ENCODE assay signal across 8 mouse cellular contexts in genomic region chr4:129555862-129556531, GRCm38 (mm10). TPM values are rescaled to one million over a fixed set of nuclear protein-coding genes. Genes with fewer than 3 reads are reported as not detected.
DNase-seq lines count a peak whose midpoint lies in the region; ATAC-seq and TF ChIP-seq lines count a peak whose summit lies in the region.

No protein-coding gene starts in this region.

- DNase-seq in heart, embryonic 10.5 days (ENCODE audit: low spot score): peak; percentile 78
- no peak for DNase-seq in heart, postnatal 14 days
- peak; percentile 38 for DNase-seq in thymus, postnatal 4 days
- no peak for DNase-seq in thymus, postnatal 36 days
- DNase-seq in heart, postnatal 0 days (ENCODE audit: low spot score): no peak
- DNase-seq in liver, embryonic 13.5 days: no peak
- DNase-seq in retina, postnatal 1 day: no peak

- TF ChIP-seq POLR2A in small intestine, adult 2 months (IDR thresholded peaks at IDR 0.05; ENCODE audit: low read depth, low read length): no peak

- 0 out of 2 replicates have a peak, but pooled peaks have one; percentile 29 for ATAC-seq in heart, postnatal 0 days (ENCODE audit: insufficient read depth, low read depth)
- peak; percentile 13; the same call in 1 of the 2 replicates for ATAC-seq in liver, embryonic 13.5 days (ENCODE audit: low read depth)

- peaks cover 30% of the 10 kb centered on the region; the same call in 1 of the 2 replicates for H3K27me3 ChIP-seq in heart, embryonic 10.5 days (ENCODE audit: insufficient read depth, poor library complexity, severe bottlenecking)
- no peaks in the 10 kb centered on the region for H3K27me3 ChIP-seq in heart, postnatal 0 days (ENCODE audit: control insufficient read depth, insufficient read depth, low read length)
- H3K27me3 ChIP-seq in liver, embryonic 13.5 days: peaks cover 32% of the 10 kb centered on the region
- H3K27me3 ChIP-seq in small intestine, adult 2 months (ENCODE audit: control insufficient read depth, insufficient read depth, low read length): no peaks in the 10 kb centered on the region

- no peak for TF ChIP-seq EP300 in heart, postnatal 0 days (IDR thresholded peaks at IDR 0.05; ENCODE audit: low read depth)

- TF ChIP-seq CTCF in heart, postnatal 0 days (IDR thresholded peaks at IDR 0.05; ENCODE audit: low read depth): no peak
- no peak for TF ChIP-seq CTCF in small intestine, adult 2 months (IDR thresholded peaks at IDR 0.05; ENCODE audit: extremely low read depth, insufficient read length, insufficient replicate concordance, low read depth, low read length)

- peaks cover 24% of the 10 kb centered on the region for H3K4me1 ChIP-seq in heart, embryonic 10.5 days
- peaks cover 13% of the 10 kb centered on the region for H3K4me1 ChIP-seq in heart, postnatal 0 days (ENCODE audit: control insufficient read depth, insufficient read depth)
- H3K4me1 ChIP-seq in liver, embryonic 13.5 days (replicated peaks): peaks cover 34% of the 10 kb centered on the region
- peaks cover 14% of the 10 kb centered on the region for H3K4me1 ChIP-seq in small intestine, adult 2 months (ENCODE audit: control insufficient read depth, insufficient read depth, insufficient read length, low read length)

- WGBS in heart, embryonic 10.5 days: 1% methylated on average over 24 of the region's 24 CpGs
- WGBS in heart, postnatal 0 days: under 1% methylated on average over 24 of the region's 24 CpGs
- under 1% methylated on average over 24 of the region's 24 CpGs for WGBS in liver, embryonic 13.5 days (ENCODE audit: insufficient replicate concordance)
- 3% methylated on average over 24 of the region's 24 CpGs for WGBS in small intestine, adult 2 months

- peak overlapping the region; percentile 48; the same call in 1 of the 2 replicates for H3K9ac ChIP-seq in heart, postnatal 0 days (replicated peaks; ENCODE audit: low read depth, low read length)
- H3K9ac ChIP-seq in liver, embryonic 13.5 days: peak overlapping the region; percentile 74

- peak overlapping the region; percentile 78 for H3K27ac ChIP-seq in heart, embryonic 10.5 days
- no peak overlapping the region; the same call in 1 of the 2 replicates for H3K27ac ChIP-seq in heart, postnatal 0 days (ENCODE audit: low read depth)
- no peak overlapping the region for H3K27ac ChIP-seq in liver, embryonic 13.5 days
- H3K27ac ChIP-seq in small intestine, adult 2 months (ENCODE audit: insufficient read depth, low read depth, low read length): no peak overlapping the region

- intact Hi-C loops in heart, postnatal 14 days (cut with DNase I): loop anchor here (2.0 kb wide), 1 partner anchor 53 kb away; no protein-coding TSS in a partner anchor

- peak overlapping the region; percentile 85 for H3K4me2 ChIP-seq in heart, postnatal 0 days (ENCODE audit: low read depth, low read length)
- H3K4me2 ChIP-seq in liver, embryonic 13.5 days: peak overlapping the region; percentile 82

- no peaks in the 10 kb centered on the region for H3K36me3 ChIP-seq in heart, embryonic 10.5 days
- H3K36me3 ChIP-seq in heart, postnatal 0 days (replicated peaks; ENCODE audit: control insufficient read depth, insufficient read depth, low read length): no peaks in the 10 kb centered on the region
- H3K36me3 ChIP-seq in liver, embryonic 13.5 days: no peaks in the 10 kb centered on the region
- H3K36me3 ChIP-seq in small intestine, adult 2 months (ENCODE audit: control insufficient read depth, insufficient read depth, low read length): no peaks in the 10 kb centered on the region

- peak overlapping the region; percentile 61 for H3K4me3 ChIP-seq in heart, embryonic 10.5 days
- peak overlapping the region; percentile 56 for H3K4me3 ChIP-seq in heart, postnatal 0 days (ENCODE audit: low read depth, low read length)
- H3K4me3 ChIP-seq in liver, embryonic 13.5 days (replicated peaks): peak overlapping the region; percentile 59
- peak overlapping the region; percentile 62 for H3K4me3 ChIP-seq in small intestine, adult 2 months (ENCODE audit: low read depth, low read length)

- H3K9me3 ChIP-seq in heart, embryonic 10.5 days: no peaks in the 10 kb centered on the region
- H3K9me3 ChIP-seq in heart, postnatal 0 days (replicated peaks; ENCODE audit: control insufficient read depth, low read length): no peaks in the 10 kb centered on the region
- H3K9me3 ChIP-seq in liver, embryonic 13.5 days (replicated peaks): no peaks in the 10 kb centered on the region

RNA-seq across cellular contexts. Expression of gene Hdac1, which starts 13.5 kb away (rescaled TPM):
- polyA plus RNA-seq in heart, embryonic 10.5 days (2016; fragmentation: Nextera tagmentation; extraction: Ambion mirVana): 201 and 237 TPM in 2 replicates
- total RNA-seq in heart, postnatal 14 days (2021): 10 to 100 TPM; 23.9 to 24.2 TPM
- total RNA-seq in heart, postnatal 0 days (2014; rRNA removed; ENCODE audit: low replicate concordance): 25.8 and 34.5 TPM in 2 replicates
- 73.6 and 77.9 TPM in 2 replicates for polyA plus RNA-seq in heart, postnatal 0 days (2015; fragmentation: Nextera tagmentation; extraction: Ambion mirVana)
- 121 and 128 TPM in 2 replicates for polyA plus RNA-seq in liver, embryonic 13.5 days (2015; fragmentation: Nextera tagmentation; extraction: Ambion mirVana)
- 13.7 and 31.1 TPM in 2 replicates for polyA plus RNA-seq in small intestine, adult 2 months (2012; rRNA removed)

RNA-seq across cellular contexts. Expression of gene Lck, which starts 17.4 kb away (rescaled TPM):
- polyA plus RNA-seq in heart, embryonic 10.5 days (2016; fragmentation: Nextera tagmentation; extraction: Ambion mirVana): 3.0 and 6.3 TPM in 2 replicates
- 10 to 100 TPM in 1 of 2 experiments, 1 to 10 TPM in 1; 1.4 to 20.4 TPM for total RNA-seq in heart, postnatal 14 days (2021)
- total RNA-seq in heart, postnatal 0 days (2014; rRNA removed; ENCODE audit: low replicate concordance): 2.0 and 8.9 TPM in 2 replicates
- polyA plus RNA-seq in heart, postnatal 0 days (2015; fragmentation: Nextera tagmentation; extraction: Ambion mirVana): 0.71 and 0.99 TPM in 2 replicates
- 3.5 and 3.8 TPM in 2 replicates for polyA plus RNA-seq in liver, embryonic 13.5 days (2015; fragmentation: Nextera tagmentation; extraction: Ambion mirVana)
- polyA plus RNA-seq in small intestine, adult 2 months (2012; rRNA removed): 8.3 and 15.0 TPM in 2 replicates

RNA-seq across cellular contexts. Expression of gene Fam167b, which starts 22.4 kb away (rescaled TPM):
- 1.6 and 3.6 TPM in 2 replicates for polyA plus RNA-seq in heart, embryonic 10.5 days (2016; fragmentation: Nextera tagmentation; extraction: Ambion mirVana)
- total RNA-seq in heart, postnatal 14 days (2021): under 1 TPM; 0.53 to 0.83 TPM
- 4.6 and 6.2 TPM in 2 replicates for total RNA-seq in heart, postnatal 0 days (2014; rRNA removed; ENCODE audit: low replicate concordance)
- polyA plus RNA-seq in heart, postnatal 0 days (2015; fragmentation: Nextera tagmentation; extraction: Ambion mirVana): 6.1 and 6.2 TPM in 2 replicates
- 6.6 and 6.9 TPM in 2 replicates for polyA plus RNA-seq in liver, embryonic 13.5 days (2015; fragmentation: Nextera tagmentation; extraction: Ambion mirVana)
- 0.65 and 1.3 TPM in 2 replicates for polyA plus RNA-seq in small intestine, adult 2 months (2012; rRNA removed)

RNA-seq across cellular contexts. Expression of gene Marcksl1, which starts 42.6 kb away (rescaled TPM):
- polyA plus RNA-seq in heart, embryonic 10.5 days (2016; fragmentation: Nextera tagmentation; extraction: Ambion mirVana): 535 and 802 TPM in 2 replicates
- 10 to 100 TPM; 13.6 to 23.8 TPM for total RNA-seq in heart, postnatal 14 days (2021)
- total RNA-seq in heart, postnatal 0 days (2014; rRNA removed; ENCODE audit: low replicate concordance): 183 and 192 TPM in 2 replicates
- 135 and 138 TPM in 2 replicates for polyA plus RNA-seq in heart, postnatal 0 days (2015; fragmentation: Nextera tagmentation; extraction: Ambion mirVana)
- polyA plus RNA-seq in liver, embryonic 13.5 days (2015; fragmentation: Nextera tagmentation; extraction: Ambion mirVana): 82.7 and 85.9 TPM in 2 replicates
- polyA plus RNA-seq in small intestine, adult 2 months (2012; rRNA removed): 7.7 and 37.3 TPM in 2 replicates

RNA-seq across cellular contexts. Expression of gene Eif3i, which starts 44.5 kb away (rescaled TPM):
- 212 and 236 TPM in 2 replicates for polyA plus RNA-seq in heart, embryonic 10.5 days (2016; fragmentation: Nextera tagmentation; extraction: Ambion mirVana)
- 100 to 1,000 TPM; 114 to 128 TPM for total RNA-seq in heart, postnatal 14 days (2021)
- 408 and 443 TPM in 2 replicates for total RNA-seq in heart, postnatal 0 days (2014; rRNA removed; ENCODE audit: low replicate concordance)
- 169 and 172 TPM in 2 replicates for polyA plus RNA-seq in heart, postnatal 0 days (2015; fragmentation: Nextera tagmentation; extraction: Ambion mirVana)
- polyA plus RNA-seq in liver, embryonic 13.5 days (2015; fragmentation: Nextera tagmentation; extraction: Ambion mirVana): 211 and 222 TPM in 2 replicates
- polyA plus RNA-seq in small intestine, adult 2 months (2012; rRNA removed): 171 and 202 TPM in 2 replicates

Comparison
In these comparisons a context has a peak if more than half of its experiments do, and no peak if none do; other contexts are left out.
1. DNase-seq: peak in heart, embryonic 10.5 days (single experiment) and thymus, postnatal 4 days (single experiment); none in heart, postnatal 14 days (0 of 2), thymus, postnatal 36 days (0 of 2), heart, postnatal 0 days (single experiment), liver, embryonic 13.5 days (single experiment) and retina, postnatal 1 day (single experiment).
2. Peak in every context shown above with its lines, with median percentiles within 50 percentile points of each other: H3K4me3 ChIP-seq.